Mouse (Mus musculus) limb, embryonic 14.5 days (tissue): ENCODE measurements at regions not wholly inside any gene's neighbourhood (a gene's known extent, or its start where the extent isn't known, plus 50 kb on each side); places are given as distances from the start of the nearest gene placed in this dataset.

Experiments
- ATAC-seq: fragments of 200-750 bp; cut with Nextera tagmentation; 2 replicates; pipeline ENCODE4 v1.8.0; 2017; ENCODE audit warnings: low read depth, moderate number of reproducible peaks, moderate TSS enrichment; ENCODE audit not compliant: low FRiP score
- DNase-seq: peaks from one replicate; pipeline ENCODE4 v3.0.0-alpha.2; 2015; ENCODE audit warnings: low spot score
- H3K27ac ChIP-seq: fragments of 300-500 bp; sonication (generic); replicated peaks from 2 replicates; pipeline ENCODE4 v1.5.1; 2014; ENCODE audit warnings: low read depth, mild to moderate bottlenecking, low read length, moderate library complexity, mixed read lengths
- H3K27me3 ChIP-seq: fragments of 300-500 bp; sonication (generic); 2 replicates; pipeline ENCODE4 v1.6.1; 2014; ENCODE audit warnings: low read length, mixed read lengths; ENCODE audit not compliant: control insufficient read depth, insufficient read depth
- H3K36me3 ChIP-seq: fragments of 300-500 bp; sonication (generic); 2 replicates; pipeline ENCODE4 v1.6.1; 2014; ENCODE audit warnings: mild to moderate bottlenecking, low read length, moderate library complexity, mixed read lengths; ENCODE audit not compliant: control insufficient read depth, insufficient read depth
- H3K4me1 ChIP-seq: fragments of 300-500 bp; sonication (generic); 2 replicates; pipeline ENCODE4 v1.6.1; 2014; ENCODE audit warnings: antibody characterized with exemption, low read length, mixed read lengths; ENCODE audit not compliant: control insufficient read depth, insufficient read depth
- H3K4me2 ChIP-seq: fragments of 300-500 bp; sonication (generic); replicated peaks from 2 replicates; pipeline ENCODE4 v1.6.1; 2014; ENCODE audit warnings: low read depth, mild to moderate bottlenecking, low read length, moderate library complexity; ENCODE audit not compliant: severe bottlenecking
- H3K4me3 ChIP-seq: fragments of 300-500 bp; sonication (generic); replicated peaks from 2 replicates; pipeline ENCODE4 v1.5.1; 2014; ENCODE audit warnings: low read length
- H3K9ac ChIP-seq: fragments of 300-500 bp; sonication (generic); 2 replicates; pipeline ENCODE4 v1.6.1; 2014; ENCODE audit warnings: mild to moderate bottlenecking, low read depth, low read length, moderate library complexity; ENCODE audit not compliant: severe bottlenecking
- H3K9me3 ChIP-seq: fragments of 300-500 bp; sonication (generic); 2 replicates; pipeline ENCODE4 v1.6.1; 2016; ENCODE audit warnings: low read length; ENCODE audit not compliant: control insufficient read depth
- POLR2A ChIP-seq: fragments of 200-500 bp; IDR thresholded peaks from 2 replicates; pipeline ENCODE4 v1.8.0; 2012; ENCODE audit warnings: inconsistent platforms, mild to moderate bottlenecking, moderate library complexity, borderline replicate concordance; ENCODE audit not compliant: insufficient read depth, insufficient read length; ENCODE audit errors: extremely low read depth
- WGBS: fragments of 180-500 bp; shearing (Covaris S2); extraction: QIAGEN DNeasy Blood & Tissue Kit; methylation state at CpG from one replicate; pipeline ENCODE4 v1.1.7; 2014; 5-methylcytosine and 5-hydroxymethylcytosine counted together

DNA sequence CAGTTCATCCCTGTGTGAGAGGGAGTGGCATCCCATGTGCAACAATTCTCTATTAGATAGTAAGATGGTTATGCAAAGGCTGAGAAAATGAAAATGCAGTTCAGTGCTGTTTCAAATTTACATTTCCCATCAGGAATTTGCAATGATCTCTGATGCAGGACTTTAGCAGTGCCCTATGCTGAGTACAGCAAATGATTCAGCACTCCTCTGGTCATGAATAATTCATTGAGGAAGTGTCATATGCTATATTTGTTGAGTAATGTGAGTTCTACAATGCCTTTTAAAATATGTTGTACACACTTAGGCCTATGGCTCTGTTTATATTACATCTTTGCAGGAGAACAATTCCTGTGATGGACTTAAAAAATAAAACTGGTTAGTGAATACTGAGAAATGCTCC lies 1330.2 kb downstream of the Mat2b start:
- no peak overlapping the region for H3K9ac ChIP-seq
- H3K9me3 ChIP-seq: no peaks in the 10 kb centered on the region
- no peak overlapping the region for H3K27ac ChIP-seq
- no peaks in the 10 kb centered on the region for H3K4me1 ChIP-seq
- no peaks in the 10 kb centered on the region for H3K27me3 ChIP-seq
- no peak overlapping the region for H3K4me3 ChIP-seq
- no peak overlapping the region for H3K4me2 ChIP-seq
- ATAC-seq (no peak), DNase-seq (no peak)
- no peak for TF ChIP-seq POLR2A
- H3K36me3 ChIP-seq: no peaks in the 10 kb centered on the region

- Histone ChIP-seq H3K9me3 (no peaks in the 10 kb centered on the region), H3K27me3 (no peaks in the 10 kb centered on the region), H3K36me3 (no peaks in the 10 kb centered on the region), H3K27ac (no peak overlapping the region), H3K4me3 (no peak overlapping the region), H3K9ac (no peak overlapping the region), H3K4me2 (no peak overlapping the region), H3K4me1 (no peaks in the 10 kb centered on the region)
- TF ChIP-seq POLR2A: no peak
- DNase-seq: no peak
- WGBS: 4% methylated on average over 1 of the region's 1 CpGs
- no peak for ATAC-seq
Observed at GRCm38 (mm10) chr11:39350616-39351015, 1344.4 kb downstream of the Mat2b start.
